Mouse (Mus musculus): ENCODE data around the gene Trim21.

Trim21 gene

DNA sequence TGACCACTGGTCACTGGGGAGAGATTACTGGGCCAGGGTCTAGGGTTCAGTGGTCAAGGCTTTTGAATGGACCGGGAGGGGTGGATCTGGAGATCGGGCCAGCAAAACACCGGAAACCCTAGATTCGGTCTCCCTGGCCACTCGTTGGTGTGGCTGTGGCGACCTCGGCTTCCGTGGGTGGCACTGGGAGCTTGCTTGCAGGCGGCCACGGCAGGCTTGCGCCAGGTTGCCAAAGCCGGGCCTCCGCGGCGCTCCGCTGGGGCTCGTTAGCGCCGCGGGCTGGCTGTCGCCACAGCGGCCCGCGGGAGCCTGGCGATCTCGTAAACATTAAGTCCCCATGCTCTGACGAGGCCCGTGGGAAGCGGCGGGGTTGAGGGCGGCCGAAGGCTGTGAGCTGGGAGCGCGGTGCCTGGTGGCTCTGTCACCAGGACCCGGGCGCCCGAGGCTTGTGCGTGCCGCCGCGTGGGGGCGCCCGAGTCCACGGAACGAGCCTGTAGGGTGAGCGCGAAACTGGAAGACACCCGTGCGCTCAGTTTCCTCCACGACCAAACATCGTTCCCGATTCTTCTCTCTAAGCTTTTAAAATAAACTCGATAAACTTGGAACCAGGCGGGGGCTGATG lies 52.4 kb downstream of the Trim21 start:
- Histone ChIP-seq H3K4me1 (replicated peaks; ENCODE audit: low read depth, low read length) (peaks cover 7% of the 10 kb centered on the region; the same call in 1 of the 2 replicates), H3K27me3 (ENCODE audit: insufficient read depth, low read length) (peaks cover 57% of the 10 kb centered on the region), H3K9me3 (ENCODE audit: low read length) (no peaks in the 10 kb centered on the region), H3K4me3 (replicated peaks; ENCODE audit: low read length) (peak overlapping the region; percentile 79), H3K36me3 (ENCODE audit: insufficient read depth, low read length) (no peaks in the 10 kb centered on the region)
- TF ChIP-seq POU5F1 (IDR thresholded peaks at IDR 0.05; ENCODE audit: borderline replicate concordance, low read length) (no peak), CTCF (conservative IDR thresholded peaks at IDR 0.05; ENCODE audit: low read length) (no peak), NANOG (IDR thresholded peaks at IDR 0.05; ENCODE audit: borderline replicate concordance, low read length) (no peak)

DNA sequence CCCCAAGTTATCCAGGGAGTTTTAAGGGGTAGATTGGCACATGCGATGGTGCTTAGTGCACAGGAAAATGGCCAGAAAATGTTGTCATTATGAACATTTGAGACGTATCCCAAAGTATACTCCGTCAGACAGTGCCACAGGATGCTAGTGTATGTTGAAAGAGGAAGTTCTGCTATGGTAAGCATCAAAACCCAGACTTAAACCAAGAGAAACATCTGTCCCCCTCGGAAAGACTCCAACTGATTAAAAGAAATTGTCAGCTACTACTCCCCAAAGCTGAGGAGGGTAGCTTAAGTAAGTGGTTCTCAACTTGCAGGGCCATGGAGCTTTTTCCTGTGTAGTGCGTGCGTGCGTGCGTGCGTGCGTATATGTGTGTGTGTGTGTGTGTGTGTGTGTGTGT lies 53.4 kb downstream of the Trim21 start:
- TF ChIP-seq CTCF (conservative IDR thresholded peaks at IDR 0.05; ENCODE audit: low read length) = no peak
- TF ChIP-seq POU5F1 (IDR thresholded peaks at IDR 0.05; ENCODE audit: borderline replicate concordance, low read length) = no peak
- TF ChIP-seq NANOG (IDR thresholded peaks at IDR 0.05; ENCODE audit: borderline replicate concordance, low read length) = no peak
- H3K36me3 ChIP-seq (ENCODE audit: insufficient read depth, low read length) = no peaks in the 10 kb centered on the region
- H3K4me1 ChIP-seq (replicated peaks; ENCODE audit: low read depth, low read length) = peaks cover 7% of the 10 kb centered on the region; the same call in 1 of the 2 replicates
- peaks cover 58% of the 10 kb centered on the region for H3K27me3 ChIP-seq (ENCODE audit: insufficient read depth, low read length)
- no peak overlapping the region for H3K4me3 ChIP-seq (replicated peaks; ENCODE audit: low read length)
- no peaks in the 10 kb centered on the region for H3K9me3 ChIP-seq (ENCODE audit: low read length)

DNA sequence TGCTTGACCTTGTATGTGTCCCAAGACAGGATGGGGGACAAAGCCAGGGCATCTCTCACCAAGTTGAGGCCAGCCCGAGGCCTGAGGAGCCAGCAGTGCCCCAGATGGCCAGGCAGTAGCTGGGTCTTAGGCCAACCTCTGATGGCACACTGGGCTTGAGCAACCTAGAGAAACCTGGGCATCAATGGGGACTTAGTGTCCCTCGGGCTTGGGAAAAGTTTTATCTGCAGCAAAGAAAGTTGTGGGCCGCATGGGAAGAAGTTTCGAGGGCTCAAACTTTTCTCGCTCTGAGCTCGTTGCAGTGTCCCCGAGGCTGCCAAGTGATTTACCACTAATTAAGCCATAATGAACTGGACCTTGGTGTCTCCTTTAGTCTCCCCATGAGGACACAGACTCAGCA lies 55.6 kb downstream of the Trim21 start:
- Histone ChIP-seq H3K4me1 (replicated peaks; ENCODE audit: low read depth, low read length) (peaks cover 10% of the 10 kb centered on the region; the same call in 1 of the 2 replicates), H3K4me3 (replicated peaks; ENCODE audit: low read length) (no peak overlapping the region), H3K27me3 (ENCODE audit: insufficient read depth, low read length) (peaks cover 47% of the 10 kb centered on the region), H3K36me3 (ENCODE audit: insufficient read depth, low read length) (no peaks in the 10 kb centered on the region), H3K9me3 (ENCODE audit: low read length) (no peaks in the 10 kb centered on the region)
- no peak for TF ChIP-seq NANOG (IDR thresholded peaks at IDR 0.05; ENCODE audit: borderline replicate concordance, low read length)
- TF ChIP-seq CTCF (conservative IDR thresholded peaks at IDR 0.05; ENCODE audit: low read length) = no peak
- no peak for TF ChIP-seq POU5F1 (IDR thresholded peaks at IDR 0.05; ENCODE audit: borderline replicate concordance, low read length)

DNA sequence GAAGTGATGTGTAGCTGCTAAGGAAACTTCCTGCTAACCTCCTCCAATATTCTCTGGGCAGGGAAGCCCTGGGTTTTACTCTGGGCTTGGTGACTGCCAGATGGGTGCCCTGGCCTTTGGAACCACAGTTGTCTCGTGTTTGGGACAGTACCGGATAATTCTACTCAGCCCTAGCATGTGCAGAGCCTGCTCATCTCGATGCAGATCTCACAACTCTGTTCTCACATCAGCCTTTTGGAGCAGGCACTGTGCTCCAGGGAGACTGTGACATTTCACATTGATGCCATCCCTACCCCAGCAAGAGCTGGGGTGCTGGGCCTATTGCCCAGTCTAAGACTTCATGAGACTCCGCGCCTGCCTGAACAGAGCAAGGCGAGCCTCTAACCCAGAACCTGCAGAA lies 56.6 kb downstream of the Trim21 start:
- H3K27me3 ChIP-seq (ENCODE audit: insufficient read depth, low read length) = peaks cover 42% of the 10 kb centered on the region
- no peaks in the 10 kb centered on the region for H3K36me3 ChIP-seq (ENCODE audit: insufficient read depth, low read length)
- H3K4me1 ChIP-seq (replicated peaks; ENCODE audit: low read depth, low read length) = peaks cover 10% of the 10 kb centered on the region; the same call in 1 of the 2 replicates
- H3K4me3 ChIP-seq (replicated peaks; ENCODE audit: low read length) = no peak overlapping the region
- no peaks in the 10 kb centered on the region for H3K9me3 ChIP-seq (ENCODE audit: low read length)
- TF ChIP-seq CTCF (conservative IDR thresholded peaks at IDR 0.05; ENCODE audit: low read length) (no peak), POU5F1 (IDR thresholded peaks at IDR 0.05; ENCODE audit: borderline replicate concordance, low read length) (no peak), NANOG (IDR thresholded peaks at IDR 0.05; ENCODE audit: borderline replicate concordance, low read length) (no peak)

DNA sequence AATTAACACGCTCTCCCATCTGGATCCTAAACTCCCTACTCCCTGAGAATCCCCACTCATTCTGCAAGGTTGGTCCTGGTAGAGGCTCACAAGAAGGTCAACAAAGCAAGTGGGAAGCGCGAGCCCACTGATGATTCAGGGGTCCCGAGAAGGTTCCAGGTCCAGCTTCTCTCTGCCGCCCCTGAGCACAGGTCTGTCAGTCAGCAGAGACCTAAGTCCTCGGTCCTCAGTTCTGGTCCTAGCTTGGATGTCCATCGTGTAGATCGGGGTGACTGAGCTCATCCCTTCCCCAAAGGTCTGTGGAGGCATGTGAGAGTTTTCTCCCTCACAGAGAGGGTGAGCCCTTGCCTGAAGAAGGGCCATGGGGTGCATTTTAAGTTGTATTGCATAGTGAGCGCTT lies 57.2 kb downstream of the Trim21 start:
- no peak overlapping the region for H3K4me3 ChIP-seq (replicated peaks; ENCODE audit: low read length)
- H3K27me3 ChIP-seq (ENCODE audit: insufficient read depth, low read length) = peaks cover 37% of the 10 kb centered on the region
- no peaks in the 10 kb centered on the region for H3K36me3 ChIP-seq (ENCODE audit: insufficient read depth, low read length)
- no peaks in the 10 kb centered on the region for H3K9me3 ChIP-seq (ENCODE audit: low read length)
- TF ChIP-seq NANOG (IDR thresholded peaks at IDR 0.05; ENCODE audit: borderline replicate concordance, low read length) = no peak
- no peak for TF ChIP-seq CTCF (conservative IDR thresholded peaks at IDR 0.05; ENCODE audit: low read length)
- TF ChIP-seq POU5F1 (IDR thresholded peaks at IDR 0.05; ENCODE audit: borderline replicate concordance, low read length) = no peak
- H3K4me1 ChIP-seq (replicated peaks; ENCODE audit: low read depth, low read length) = peaks cover 5% of the 10 kb centered on the region; the same call in 1 of the 2 replicates
